Mouse (Mus musculus): ENCODE data around the gene Prkcd.

DNA sequence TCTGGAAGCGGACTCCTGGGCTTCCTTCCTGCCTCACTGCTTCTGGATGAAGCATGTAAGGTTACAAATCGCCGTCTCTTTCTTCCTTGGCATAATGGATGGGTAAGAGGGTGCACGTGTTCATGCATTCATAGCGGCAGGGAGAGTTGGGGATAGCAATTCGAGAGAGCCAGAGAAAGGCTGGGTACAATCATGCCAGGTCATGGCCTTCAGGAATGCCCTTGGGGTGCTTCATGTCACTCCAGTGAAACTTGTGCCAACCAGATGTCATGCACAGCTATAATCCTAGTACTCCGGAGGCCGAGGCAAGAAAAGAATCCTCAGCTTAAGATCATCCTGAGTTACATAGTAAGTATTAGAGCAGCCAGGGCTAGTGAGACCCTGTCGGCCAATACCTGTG, 10.5 kb upstream of the Prkcd start:
- no peak for TF ChIP-seq CTCF (IDR thresholded peaks at IDR 0.05; ENCODE audit: extremely low read depth, insufficient read length, insufficient replicate concordance, low read depth, low read length)
- TF ChIP-seq POLR2A (IDR thresholded peaks at IDR 0.05; ENCODE audit: low read depth, low read length): no peak

Measured in small intestine, adult 2 months (tissue).